Mouse (Mus musculus): ENCODE measurements around the gene Zfhx3.

DNA sequence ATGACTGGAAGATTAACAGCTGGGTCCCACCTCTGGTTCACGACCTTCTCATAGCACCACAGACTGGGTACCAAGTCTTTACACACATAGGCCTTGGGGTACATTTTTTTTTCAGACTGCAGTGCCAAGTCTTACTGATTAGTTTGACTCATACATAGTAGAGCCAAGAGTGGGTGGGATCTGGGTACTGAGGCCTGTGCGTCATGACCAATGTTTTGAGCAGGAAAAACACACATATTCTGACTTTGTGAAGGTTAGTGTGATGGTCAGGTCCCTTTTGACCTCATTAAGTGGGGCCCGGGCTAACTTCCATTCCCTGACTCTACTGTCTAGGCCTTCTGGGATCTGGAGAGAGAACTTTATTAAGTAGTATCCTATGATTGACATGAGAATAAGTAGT lies 853.6 kb downstream of the Zfhx3 start:
- TF ChIP-seq CTCF (IDR thresholded peaks at IDR 0.05; ENCODE audit: low read depth, low read length), result no peak
- TF ChIP-seq POLR2A (IDR thresholded peaks at IDR 0.05; ENCODE audit: borderline replicate concordance, low read depth, low read length), result no peak
